Mouse (Mus musculus) heart, postnatal 14 days (tissue): Measurements from ENCODE around the gene Cit. TPM values are rescaled to one million over a fixed set of nuclear protein-coding genes. Genes with fewer than 3 reads are reported as not detected.
A peak's percentile ranks its signal among the peaks of the same experiment; 100 is the strongest.

Experiments
- DNase-seq, 2 experiments: peaks; one replicate each; pipeline ENCODE4 v3.0.0; 2021 to 2022
- intact Hi-C: fragments of 180-260 bp; cut with DNase I; formaldehyde crosslinking; loops from one replicate; pipeline ENCODE4 v1.15.1; 2025
- total RNA-seq, 2 experiments: library from RNA; stranded (reverse); gene quantifications; 2 replicates each; pipeline ENCODE4 v1.2.3; 2021

The Cit gene
- total RNA-seq, 2 experiments from 2014 or later = 4.0 to 5.4 TPM

DNA sequence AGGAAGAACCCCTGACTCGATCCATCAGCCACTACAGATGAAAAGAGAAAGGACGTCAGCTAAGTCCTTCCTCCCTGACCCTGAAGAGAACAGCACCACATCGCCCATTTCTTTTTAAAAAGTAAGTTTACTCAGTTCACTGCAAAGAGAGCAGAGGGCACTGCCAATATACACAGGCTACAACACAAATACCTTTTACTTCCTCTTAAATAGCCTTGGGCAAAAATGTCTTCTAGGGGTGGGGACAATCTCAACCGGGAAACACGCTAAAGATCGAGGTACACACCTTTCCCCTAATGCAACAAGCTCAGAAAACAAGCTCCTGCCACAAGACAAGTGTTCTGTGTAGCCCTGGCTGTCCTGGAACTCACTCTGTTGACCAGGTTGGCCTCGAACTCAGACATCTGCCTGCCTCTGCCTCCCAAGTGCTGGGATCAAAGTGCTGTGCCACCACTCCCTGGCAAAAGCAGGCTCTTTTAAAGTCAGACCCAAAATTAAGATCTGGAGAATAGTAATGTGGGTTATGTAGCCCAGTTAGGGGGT is 177.7 kb downstream of the Cit start:
- no peak for DNase-seq
- intact Hi-C loops = loop anchor here (5.0 to 10.0 kb wide), 3 partner anchors 45 to 462 kb away; no protein-coding TSS in a partner anchor

- DNase-seq = no peak
- intact Hi-C loops = loop anchor here (5.0 to 10.0 kb wide), 3 partner anchors 46 to 462 kb away; no protein-coding TSS in a partner anchor
Observed at GRCm38 (mm10) chr5:116023251-116023661, 178.2 kb downstream of the Cit start.

DNA sequence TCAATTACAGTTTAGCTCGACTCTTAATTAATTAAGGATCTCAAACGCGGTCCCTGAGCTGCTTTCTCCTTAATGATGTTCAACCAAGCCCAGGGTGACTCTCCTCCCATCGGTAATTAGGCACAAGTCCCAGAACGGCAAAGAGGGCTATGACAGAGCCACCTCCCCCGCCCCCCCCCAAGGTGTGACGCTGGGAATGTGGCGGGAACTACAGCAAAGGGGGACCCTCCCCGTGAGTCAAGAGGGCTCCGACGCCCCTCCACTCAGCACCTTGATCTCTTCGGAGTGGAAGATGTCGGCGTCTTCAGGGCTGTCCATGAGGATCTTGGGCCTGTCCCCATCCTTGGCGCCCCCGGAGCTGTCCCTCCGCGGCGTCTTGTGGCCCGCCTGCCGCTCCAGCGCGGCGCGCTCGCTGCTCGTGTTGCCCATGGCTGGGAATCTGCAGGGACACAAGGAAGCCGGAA is 178.8 kb downstream of the Cit start:
- intact Hi-C loops = loop anchor here (5.0 to 10.0 kb wide), 3 partner anchors 47 to 461 kb away; no protein-coding TSS in a partner anchor

GRCm38 (mm10) chr5:116024327-116024739 is 179.3 kb downstream of the Cit start, which contains the start of gene Prkab1:
Gene Prkab1, minus strand, starts transcription at chr5:116024508.
- intact Hi-C loops = loop anchor here (5.0 to 10.0 kb wide), 3 partner anchors 47 to 460 kb away; no protein-coding TSS in a partner anchor
- DNase-seq = peak; percentile 92 to 94

More for the DNA sequence above, 178.8 kb downstream of the Cit start:
- no peak for DNase-seq

GRCm38 (mm10) chr5:116026107-116026506 is 181.0 kb downstream of the Cit start:
- intact Hi-C loops = loop anchor here (10.0 kb wide), 2 partner anchors 389 to 459 kb away; no protein-coding TSS in a partner anchor
- DNase-seq = no peak

- intact Hi-C loops = loop anchor here (10.0 kb wide), 2 partner anchors 388 to 458 kb away; no protein-coding TSS in a partner anchor
- no peak for DNase-seq
Observed at GRCm38 (mm10) chr5:116026561-116026960, 181.5 kb downstream of the Cit start.

DNA sequence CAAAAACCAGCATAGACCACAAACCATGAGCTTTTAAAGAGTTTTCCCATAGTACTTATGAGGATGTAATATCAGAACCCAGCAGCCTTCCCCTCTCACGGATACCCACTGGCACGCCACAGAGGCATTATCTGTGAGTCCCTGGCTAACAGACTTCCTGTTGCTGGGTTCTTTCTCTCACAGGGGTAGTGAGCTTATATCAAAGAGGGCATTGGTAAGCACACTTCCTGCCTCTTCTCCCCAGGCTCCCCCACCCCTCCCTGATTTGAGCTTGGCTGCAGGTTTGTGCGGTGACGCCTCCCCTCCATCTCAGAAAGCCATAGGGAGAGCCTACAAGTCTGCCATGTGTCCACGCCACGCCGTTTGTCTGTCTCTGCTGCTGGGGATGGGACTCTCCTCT is 184.0 kb downstream of the Cit start:
- intact Hi-C loops = loop anchor here (10.0 kb wide), 2 partner anchors 386 to 456 kb away; no protein-coding TSS in a partner anchor

DNA sequence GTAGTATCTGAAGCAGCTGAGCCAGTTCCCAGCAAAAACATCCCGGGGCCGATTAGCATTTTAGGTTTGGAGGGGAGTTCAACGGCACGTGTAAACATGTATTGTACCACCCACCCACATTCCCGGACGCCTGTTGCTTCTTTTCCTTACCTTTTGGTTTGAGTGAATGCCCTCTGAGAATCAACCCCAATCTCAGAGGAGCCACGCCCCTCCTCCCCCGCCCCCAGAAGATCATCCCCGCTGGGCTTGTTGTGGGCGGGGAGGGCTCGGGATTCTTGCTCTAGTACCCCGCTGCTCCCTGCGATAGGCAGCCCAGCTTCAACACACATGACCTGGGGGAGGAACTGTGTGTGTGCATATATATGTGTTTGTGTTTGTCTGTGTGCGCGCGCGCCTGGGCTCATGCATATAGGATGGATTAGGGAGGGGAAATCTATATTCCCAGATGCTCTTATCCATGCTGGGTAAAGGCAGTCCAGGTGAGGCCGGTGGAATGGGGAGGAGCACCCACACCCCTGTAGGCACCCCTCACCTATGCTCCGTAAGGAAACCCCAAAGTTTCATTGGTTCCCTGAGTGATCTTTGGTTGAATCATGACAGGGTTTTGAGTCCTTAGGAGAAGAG is 185.6 kb downstream of the Cit start:
- intact Hi-C loops = loop anchor here (2.0 to 5.0 kb wide), 2 partner anchors 94 to 182 kb away; no protein-coding TSS in a partner anchor
- DNase-seq = no peak

More for the DNA sequence above, 184.0 kb downstream of the Cit start:
- no peak for DNase-seq

- intact Hi-C loops = loop anchor here (2.0 to 5.0 kb wide), 2 partner anchors 94 to 181 kb away; no protein-coding TSS in a partner anchor
- peak; percentile 77 to 84 for DNase-seq
Observed at GRCm38 (mm10) chr5:116031190-116031577, 186.1 kb downstream of the Cit start.

DNA sequence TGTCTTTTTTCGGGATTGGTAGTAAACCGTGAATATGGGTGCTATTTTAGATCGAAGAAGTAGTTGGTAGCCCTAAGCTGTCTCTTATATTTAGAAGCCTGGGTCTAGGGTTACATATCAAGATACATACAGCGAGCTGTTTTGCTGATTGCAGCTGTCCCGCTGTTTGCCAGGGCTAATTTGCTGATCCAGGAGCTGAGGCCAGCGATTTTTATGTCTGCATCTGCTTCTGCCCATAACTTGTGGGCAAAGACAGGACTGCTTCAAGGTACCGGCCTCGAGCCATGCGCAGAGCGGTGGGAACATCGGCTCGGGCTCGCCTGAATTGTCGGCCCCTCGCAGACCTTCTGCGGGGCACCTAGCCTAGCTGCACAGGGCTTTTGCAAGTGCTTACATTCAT is 191.4 kb downstream of the Cit start:
- no peak for DNase-seq
- intact Hi-C loops = no loop called here

DNA sequence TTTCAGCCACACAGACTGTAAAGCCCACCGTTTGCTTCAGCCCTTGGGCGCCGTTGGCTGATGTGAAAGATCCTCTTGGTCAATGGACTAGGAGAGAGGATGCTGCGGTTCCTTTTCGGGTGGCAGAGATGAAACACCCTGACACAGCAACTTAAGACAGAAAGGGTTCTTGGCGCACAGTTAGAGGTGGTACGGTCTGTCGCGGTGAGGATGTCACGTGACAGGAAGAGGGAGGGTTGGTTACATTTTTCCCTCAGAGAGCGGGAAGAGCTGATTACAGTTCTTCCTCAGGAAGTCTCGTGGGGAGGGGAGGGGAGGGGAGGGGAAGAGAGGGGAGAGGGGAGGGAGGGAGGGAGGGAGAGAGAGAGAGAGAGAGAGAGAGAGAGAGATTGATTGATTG is 192.7 kb downstream of the Cit start:
- intact Hi-C loops = no loop called here
- DNase-seq = no peak

GRCm38 (mm10) chr5:116039706-116040105 is 194.6 kb downstream of the Cit start:
- DNase-seq = no peak
- intact Hi-C loops = no loop called here

- intact Hi-C loops = no loop called here
- no peak for DNase-seq
Observed at GRCm38 (mm10) chr5:116042241-116042640, 197.2 kb downstream of the Cit start.

- no peak for DNase-seq
- intact Hi-C loops = no loop called here
Observed at GRCm38 (mm10) chr5:116045581-116045980, 200.5 kb downstream of the Cit start.

DNA sequence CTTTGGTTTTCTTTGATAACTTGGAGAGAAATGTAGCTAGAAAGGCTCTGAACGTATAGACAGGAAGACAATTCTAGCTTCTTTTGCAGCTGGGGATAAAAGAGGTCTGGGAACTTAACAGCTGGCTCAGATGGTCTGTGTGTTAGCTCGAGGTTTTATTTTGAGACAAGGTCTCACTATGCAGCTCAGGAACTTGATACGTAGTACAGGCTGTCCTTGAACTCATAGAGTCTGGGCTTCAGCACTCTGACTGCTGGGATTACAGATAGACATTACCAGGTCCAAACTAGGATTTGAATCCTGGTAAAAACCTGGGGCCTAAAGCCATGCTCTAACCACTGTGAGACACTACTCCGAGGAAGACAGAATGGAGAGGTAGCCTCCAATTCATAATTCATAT is 201.2 kb downstream of the Cit start:
- intact Hi-C loops = no loop called here
- no peak for DNase-seq

GRCm38 (mm10) chr5:116048321-116048720 is 203.2 kb downstream of the Cit start:
- DNase-seq = no peak
- intact Hi-C loops = no loop called here

DNA sequence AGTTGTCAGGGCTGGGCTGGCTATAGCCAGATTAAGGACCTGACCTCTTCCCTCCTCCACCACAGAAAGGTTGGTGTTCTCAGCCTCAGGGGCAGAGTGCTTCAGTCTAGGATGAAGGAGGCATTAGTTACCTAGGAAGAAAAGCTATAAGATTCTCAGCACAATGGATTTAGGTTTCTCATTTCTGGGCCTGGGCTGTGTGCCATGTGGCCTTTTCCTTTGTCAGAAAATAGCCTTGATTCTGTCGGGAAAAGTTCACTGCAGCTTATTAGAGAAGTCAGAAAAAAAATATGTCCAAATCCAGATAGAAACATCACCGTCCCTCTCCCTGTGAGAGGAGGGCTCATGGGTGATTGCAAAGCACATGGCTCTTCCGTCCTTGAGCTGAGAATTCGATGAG is 204.7 kb downstream of the Cit start:
- DNase-seq = no peak
- intact Hi-C loops = no loop called here

GRCm38 (mm10) chr5:116052171-116052570 is 207.1 kb downstream of the Cit start:
- DNase-seq = no peak
- intact Hi-C loops = no loop called here

DNA sequence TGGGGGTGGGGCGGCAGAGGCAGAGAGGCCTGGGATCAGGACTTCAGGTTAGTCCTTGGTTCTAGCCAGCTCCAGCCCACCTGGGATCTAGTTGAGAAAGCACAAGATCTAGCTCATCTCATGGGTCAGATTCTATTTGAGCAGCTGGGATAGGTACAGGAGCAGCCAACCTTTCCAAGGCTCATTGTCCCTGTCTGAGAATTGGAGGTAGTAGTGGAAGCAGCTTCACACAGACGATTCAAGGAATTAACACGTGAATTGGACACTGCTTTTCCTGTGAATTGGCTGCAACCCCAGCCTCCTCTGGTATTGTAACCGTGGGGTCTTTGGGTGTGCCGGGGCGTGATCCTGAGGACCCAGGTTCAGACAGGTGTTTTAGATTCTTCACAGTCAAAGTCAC is 207.7 kb downstream of the Cit start:
- DNase-seq = no peak
- intact Hi-C loops = no loop called here
